Mouse (Mus musculus) limb, embryonic 11.5 days (tissue): ENCODE results near the gene Trex2. TPM values are rescaled to one million over a fixed set of nuclear protein-coding genes. Genes with fewer than 3 reads are reported as not detected.

Experiments used
- polyA plus RNA-seq: library from polyadenylated mRNA; unstranded; fragments of >200 nt; fragmentation: Nextera tagmentation; extraction: Ambion mirVana; gene quantifications from 2 replicates; pipeline ENCODE4 v1.2.1, GENCODE M21; 2014

Trex2 gene
- polyA plus RNA-seq, 1 experiment from 2014 or later: not detected

Other genes with a start within 250 kb of the Trex2 start
- 14.6 and 16.8 TPM in 2 replicates for gene Xlr3b, start 243.1 kb downstream of the Trex2 start, polyA plus RNA-seq
- 0.51 and 0.91 TPM in 2 replicates for gene Xlr4b, start 221.0 kb downstream of the Trex2 start, polyA plus RNA-seq
- gene F8a, start 207.1 kb downstream of the Trex2 start, polyA plus RNA-seq: 7.5 and 9.2 TPM in 2 replicates
- gene Xlr4c, start 192.2 kb downstream of the Trex2 start, polyA plus RNA-seq: not detected in 2 replicates
- 0.12 and 0.17 TPM in 2 replicates for gene Xlr3c, start 170.0 kb downstream of the Trex2 start, polyA plus RNA-seq
- gene Xlr5a, start 142.4 kb downstream of the Trex2 start, polyA plus RNA-seq: not detected in 2 replicates
- not detected in 2 replicates for gene Xlr5c, start 142.4 kb downstream of the Trex2 start, polyA plus RNA-seq
- gene Gm45015, start 98.5 kb downstream of the Trex2 start, polyA plus RNA-seq: not detected in 2 replicates
- gene Zfp275, start 92.7 kb downstream of the Trex2 start, polyA plus RNA-seq: 21.6 and 24.9 TPM in 2 replicates
- not detected in 2 replicates for gene Gm18336, start 36.6 kb downstream of the Trex2 start, polyA plus RNA-seq
- 0.19 and 0.27 TPM in 2 replicates for gene Zfp92, start 24.2 kb downstream of the Trex2 start, polyA plus RNA-seq
- 95.0 and 99.5 TPM in 2 replicates for gene Haus7, start 23.7 kb upstream of the Trex2 start, polyA plus RNA-seq
- gene Bgn, start 48.3 kb upstream of the Trex2 start, polyA plus RNA-seq: 22.0 and 23.1 TPM in 2 replicates
- 0.04 and 0.11 TPM in 2 replicates for gene Atp2b3, start 67.7 kb upstream of the Trex2 start, polyA plus RNA-seq
- gene Dusp9, start 204.1 kb upstream of the Trex2 start, polyA plus RNA-seq: 22.0 and 28.4 TPM in 2 replicates
- 12.3 and 13.1 TPM in 2 replicates for gene Pnck, start 224.8 kb upstream of the Trex2 start, polyA plus RNA-seq
- 7.7 and 8.3 TPM in 2 replicates for gene Slc6a8, start 237.8 kb upstream of the Trex2 start, polyA plus RNA-seq